Mouse (Mus musculus) E14TG2a.4 (cell line): ENCODE measurements around the gene Lmbr1.

ENCODE experiments used
- CTCF ChIP-seq: conservative IDR thresholded peaks from 2 replicates; pipeline ENCODE4 v1.5.1; 2014; ENCODE audit warnings: low read length
- POU5F1 ChIP-seq: IDR thresholded peaks from 2 replicates; pipeline ENCODE4 v1.6.1; 2014; ENCODE audit warnings: low read length, borderline replicate concordance

DNA sequence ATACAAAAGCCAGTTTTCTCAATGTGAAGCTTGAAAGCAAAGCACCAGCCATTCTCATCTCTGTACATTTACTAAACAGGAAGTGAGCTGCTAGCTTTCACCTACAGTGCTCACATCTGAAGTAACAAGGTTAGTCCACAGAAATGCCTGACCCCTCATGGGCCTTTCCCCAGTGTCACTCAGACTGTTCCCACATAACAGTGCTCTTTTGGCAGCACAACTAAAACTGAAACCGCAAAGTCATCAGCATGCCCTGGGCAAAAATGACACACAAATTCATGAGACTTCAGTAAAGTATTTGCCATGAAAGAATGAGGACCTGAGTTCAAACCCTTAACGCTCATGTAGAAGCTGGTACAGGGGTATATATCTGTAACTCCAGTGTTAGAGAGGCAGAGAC lies 55.7 kb downstream of the Lmbr1 start:
- TF ChIP-seq POU5F1 (no peak), CTCF (no peak)
